Mouse (Mus musculus) embryo, embryonic 10.5 days (tissue): Measurements from ENCODE around the gene Ggcx.
A peak's percentile ranks its signal among the peaks of the same experiment; 100 is the strongest.

Experiments
- DNase-seq: peaks from one replicate; pipeline ENCODE4 v3.0.0-alpha.2; 2015; ENCODE audit warnings: low spot score

The Ggcx gene

DNA sequence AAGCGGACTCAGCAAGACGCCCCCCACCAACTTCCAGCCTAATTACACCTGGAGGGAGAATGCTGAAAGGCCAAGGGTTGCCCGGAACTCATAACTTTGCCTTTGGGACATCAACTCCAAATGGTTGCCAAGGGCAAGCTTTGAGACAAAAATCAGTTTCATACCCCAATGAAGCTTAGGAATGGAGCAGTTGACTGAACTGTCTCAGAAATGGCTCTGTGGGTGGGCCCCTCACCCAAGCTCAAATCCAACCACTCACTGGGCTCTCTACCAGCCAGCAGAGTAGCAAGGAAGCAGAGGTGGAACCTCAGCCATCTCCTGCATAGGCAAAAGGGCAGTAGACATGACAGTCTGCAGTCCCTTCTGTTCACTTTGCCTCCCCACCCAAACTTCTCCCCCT is 26.3 kb upstream of the Ggcx start:
- DNase-seq, result no peak

- DNase-seq, result no peak
These were observed 25.8 kb upstream of the Ggcx start for GRCm38 (mm10) chr6:72388266-72388665.

GRCm38 (mm10) chr6:72388791-72389329 is 25.2 kb upstream of the Ggcx start:
- no peak for DNase-seq

GRCm38 (mm10) chr6:72389471-72389940 is 24.6 kb upstream of the Ggcx start:
- DNase-seq, result no peak

DNA sequence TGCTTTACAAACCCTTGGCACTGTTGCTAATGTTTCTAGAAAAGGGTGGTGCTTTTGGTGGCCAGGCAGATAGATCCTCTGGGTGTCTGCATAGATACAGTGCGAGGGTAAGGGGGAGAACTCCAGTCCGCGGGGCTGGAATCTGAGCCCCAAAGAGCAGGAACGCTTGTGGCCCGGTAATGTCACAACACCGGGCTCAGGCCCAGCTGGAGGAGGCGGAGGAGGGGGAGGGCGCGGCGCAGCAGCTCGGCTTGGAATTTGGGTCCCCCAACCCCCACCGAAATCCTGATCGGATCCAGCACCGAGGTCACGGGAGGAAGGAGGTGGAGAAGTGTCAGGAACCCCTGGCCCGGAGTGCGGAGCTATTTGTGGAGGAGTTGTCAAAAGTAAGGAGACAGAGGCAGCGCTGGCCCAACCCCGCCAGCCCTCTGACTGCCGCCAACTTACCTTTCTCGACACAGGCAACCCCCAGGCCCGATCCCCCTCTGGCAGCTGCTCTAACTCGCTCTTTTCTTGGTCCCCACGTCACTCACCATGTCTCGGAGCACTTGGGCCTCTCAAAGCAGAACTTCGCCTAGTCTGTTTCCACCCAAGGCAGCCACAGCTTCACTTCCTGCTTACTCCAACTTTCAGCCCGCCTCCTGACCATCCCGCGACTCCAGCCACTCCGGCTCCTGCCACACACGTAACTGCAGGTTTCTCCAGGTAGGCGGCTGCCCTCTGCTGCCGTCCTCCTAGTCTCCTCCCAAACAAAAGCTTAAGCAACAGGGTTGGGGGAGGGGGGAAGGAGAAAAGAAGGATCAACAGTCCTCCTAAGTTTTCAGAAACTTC is 24.0 kb upstream of the Ggcx start, which contains the start of gene Vamp8:
Vamp8 (minus strand) TSS at position 763 of the 831 bp plus-strand sequence.
- peak; percentile 59 for DNase-seq

DNA sequence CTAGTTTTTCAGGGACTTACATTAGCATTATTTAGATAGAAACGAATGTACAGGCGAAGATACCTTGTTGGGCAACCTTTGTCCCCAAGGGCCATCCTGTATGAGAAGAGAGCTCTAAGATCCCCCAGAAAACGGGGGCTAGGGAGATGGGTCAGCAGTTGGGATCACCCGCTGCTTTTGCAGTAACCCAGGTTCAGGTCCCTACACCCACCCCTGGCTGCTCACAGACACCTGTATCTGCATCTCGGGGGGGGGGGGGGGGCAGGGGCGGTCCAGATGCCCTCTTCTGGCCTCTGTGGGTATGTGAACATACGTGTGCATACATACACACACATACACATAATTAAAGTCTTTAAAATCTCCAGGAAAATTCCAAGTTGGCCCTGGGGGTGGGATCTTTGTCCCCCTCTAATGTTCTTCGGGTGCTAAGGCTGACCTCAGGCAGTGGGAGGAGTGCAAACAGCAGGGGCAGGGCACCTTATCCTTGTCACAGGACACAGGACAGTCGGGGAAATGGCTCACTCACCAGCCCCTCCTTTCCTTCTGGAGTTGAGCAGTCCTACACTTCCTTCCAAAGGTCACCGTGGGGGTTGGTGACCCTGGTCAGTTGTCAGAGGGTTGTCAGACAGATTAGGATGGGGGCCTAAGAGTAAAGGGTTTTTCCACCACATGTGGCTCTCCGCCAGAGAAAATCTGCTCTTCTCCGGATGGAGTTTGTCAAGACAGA is 23.1 kb upstream of the Ggcx start:
- DNase-seq, result peak; percentile 75

GRCm38 (mm10) chr6:72392341-72392740 is 21.8 kb upstream of the Ggcx start:
- no peak for DNase-seq

- DNase-seq, result no peak
These were observed 17.3 kb upstream of the Ggcx start for GRCm38 (mm10) chr6:72396837-72397251.

GRCm38 (mm10) chr6:72399967-72400366 is 14.1 kb upstream of the Ggcx start:
- DNase-seq, result peak; percentile 46

DNA sequence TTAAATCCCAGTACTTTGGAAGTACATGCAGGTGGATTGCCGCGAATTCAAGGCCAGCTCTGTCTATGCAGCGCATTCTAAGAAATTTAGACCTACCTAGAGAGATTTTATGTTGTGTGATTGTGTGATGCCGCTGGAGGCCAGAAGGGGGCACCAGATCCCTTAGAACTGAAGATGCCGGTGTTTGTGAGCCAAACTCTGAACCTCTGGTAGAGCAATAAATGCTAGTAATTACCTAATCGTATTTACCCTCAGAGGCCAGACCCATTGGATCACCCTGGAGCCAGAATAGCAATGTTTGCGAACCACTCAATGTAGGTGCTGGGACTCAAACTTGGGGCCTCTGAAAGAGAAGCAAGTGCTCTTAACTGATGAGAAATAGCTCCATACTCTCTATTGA is 12.2 kb upstream of the Ggcx start:
- peak; percentile 85 for DNase-seq

- no peak for DNase-seq
These were observed 8.8 kb upstream of the Ggcx start for GRCm38 (mm10) chr6:72405356-72405755.

GRCm38 (mm10) chr6:72407119-72407518 is 7.0 kb upstream of the Ggcx start:
- peak; percentile 94 for DNase-seq

- DNase-seq, result peak; percentile 89
These were observed 4.5 kb upstream of the Ggcx start for GRCm38 (mm10) chr6:72409567-72409966.

DNA sequence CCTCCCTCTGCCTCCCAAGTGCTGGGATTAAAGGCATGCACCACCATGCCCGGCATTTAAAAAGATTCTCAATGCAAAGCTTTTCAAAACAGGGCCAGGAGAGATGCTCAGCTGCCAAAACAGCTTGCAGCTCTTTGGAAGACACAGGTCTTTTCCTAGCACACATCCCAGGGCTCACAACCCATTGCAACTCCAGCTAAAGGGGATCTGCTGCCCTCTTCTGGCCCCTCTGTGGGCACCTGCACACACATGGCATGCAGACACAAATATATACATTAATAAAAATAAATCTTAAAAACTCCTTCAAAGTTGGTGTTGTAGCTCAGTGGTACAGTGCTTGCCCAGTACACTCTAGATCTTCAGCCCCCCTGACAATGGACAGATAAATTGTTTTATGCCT is 4.1 kb upstream of the Ggcx start:
- no peak for DNase-seq

DNA sequence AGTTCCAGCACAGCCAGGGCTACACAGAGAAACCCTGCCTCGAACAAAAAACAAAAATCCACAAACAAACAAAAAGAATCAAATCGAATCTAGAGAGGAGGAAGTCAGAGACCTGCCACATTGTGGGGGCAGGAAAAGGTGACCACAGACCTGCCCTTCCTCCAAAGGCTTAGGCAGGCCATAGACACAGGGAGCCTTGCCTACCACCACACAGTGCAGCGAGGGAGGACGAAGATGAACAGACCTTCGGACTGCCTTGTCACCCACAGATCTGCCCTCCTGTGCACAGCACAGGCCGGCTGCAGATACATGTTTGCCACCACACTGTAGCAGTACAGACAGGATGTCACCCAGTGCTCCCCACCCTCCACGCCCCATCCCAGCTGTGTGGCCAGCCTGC is 3.6 kb upstream of the Ggcx start:
- no peak for DNase-seq

GRCm38 (mm10) chr6:72415181-72415580 is 1.1 kb downstream of the Ggcx start:
- no peak for DNase-seq

GRCm38 (mm10) chr6:72415964-72416772 is 2.1 kb downstream of the Ggcx start:
- no peak for DNase-seq

- DNase-seq, result no peak
These were observed 4.2 kb downstream of the Ggcx start for GRCm38 (mm10) chr6:72418279-72418678.

DNA sequence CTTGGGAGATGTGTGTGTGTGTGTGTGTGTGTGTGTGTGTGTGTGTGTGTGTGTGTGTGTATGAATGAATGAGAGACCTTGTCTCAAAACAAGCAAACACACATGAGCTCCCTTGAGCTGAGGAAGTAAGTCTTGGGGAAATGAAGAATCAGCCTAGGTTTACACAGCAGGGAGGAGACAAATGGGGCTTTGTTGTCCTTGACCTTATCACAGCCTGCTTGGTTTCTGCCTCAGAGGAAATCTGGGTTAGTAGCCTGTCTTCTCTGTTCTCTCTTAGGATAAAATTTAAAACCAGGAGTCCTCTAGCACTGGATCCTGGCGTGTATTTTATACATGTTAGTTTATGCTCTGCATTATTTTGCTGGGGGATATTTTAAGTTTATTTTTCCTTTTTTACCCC is 5.7 kb downstream of the Ggcx start:
- no peak for DNase-seq

DNA sequence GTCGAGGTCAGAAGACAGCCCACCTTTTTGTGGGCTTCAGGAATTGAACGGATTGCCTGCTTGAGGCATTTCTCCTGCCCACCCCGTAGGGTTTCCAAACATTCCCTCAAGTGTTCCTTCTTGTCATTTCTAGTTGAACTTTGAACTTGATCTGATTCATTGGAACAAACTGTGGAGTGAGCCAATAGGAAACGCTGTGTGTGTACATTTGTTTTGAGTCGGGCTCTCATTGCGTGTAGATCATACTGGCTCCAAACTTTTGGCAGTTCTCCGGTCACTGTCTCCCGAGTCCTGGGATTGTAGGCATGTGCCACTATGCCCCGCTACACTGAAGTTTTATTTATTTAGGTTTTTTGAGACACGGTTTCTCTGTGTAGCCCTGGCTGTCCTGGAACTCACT is 6.8 kb downstream of the Ggcx start:
- DNase-seq, result no peak

DNA sequence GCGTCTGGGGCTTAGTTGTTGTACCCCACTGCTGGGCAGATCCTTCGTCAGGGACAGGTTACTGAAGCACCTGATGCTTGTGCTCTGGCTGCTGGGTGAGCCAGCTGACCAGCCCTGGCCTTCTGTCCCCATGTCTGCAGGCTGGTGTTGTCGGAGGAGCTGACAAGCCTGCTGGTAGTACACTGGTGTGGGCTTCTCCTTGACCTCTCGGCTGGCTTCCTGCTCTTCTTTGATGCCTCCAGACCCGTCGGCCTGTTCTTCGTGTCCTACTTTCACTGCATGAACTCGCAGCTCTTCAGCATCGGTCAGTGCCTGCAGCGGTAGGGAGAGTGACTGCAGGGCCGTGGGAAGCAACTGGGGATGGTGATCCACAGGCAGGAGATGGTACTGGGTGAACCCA is 11.5 kb downstream of the Ggcx start:
- DNase-seq, result no peak

GRCm38 (mm10) chr6:72428036-72428435 is 13.9 kb downstream of the Ggcx start:
- peak; percentile 88 for DNase-seq
